Mouse (Mus musculus): ENCODE data around the gene Fez1. TPM values are rescaled to one million over a fixed set of nuclear protein-coding genes. Genes with fewer than 3 reads are reported as not detected.

The Fez1 gene
- polyA plus RNA-seq, 1 experiment from 2014 or later, result 21.9 TPM

DNA sequence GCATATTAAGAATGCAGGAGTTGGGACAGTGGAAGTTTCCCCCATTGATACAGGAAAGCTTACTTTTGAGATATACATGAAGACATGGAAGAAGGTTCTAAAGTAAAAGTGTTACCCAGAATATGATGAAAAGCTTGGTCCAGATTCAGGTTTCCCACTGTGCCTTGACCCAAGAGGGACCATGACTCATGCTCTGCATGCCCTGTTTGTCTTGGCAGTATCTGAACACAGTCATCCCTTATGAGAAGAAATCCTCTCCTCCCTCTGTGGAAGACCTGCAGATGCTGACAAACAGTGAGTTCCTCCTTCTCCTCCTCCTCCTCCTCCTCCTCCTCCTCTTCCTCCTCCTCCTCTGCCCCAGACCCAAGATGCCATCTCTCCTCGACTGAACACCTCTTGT lies 48.6 kb downstream of the Fez1 start:
- WGBS, result 38% methylated on average over 1 of the region's 1 CpGs
- Histone ChIP-seq H3K27me3 (replicated peaks; ENCODE audit: control insufficient read depth, insufficient read depth, low read length) (no peaks in the 10 kb centered on the region), H3K4me2 (ENCODE audit: low read length) (no peak overlapping the region), H3K9me3 (ENCODE audit: control insufficient read depth, low read length) (no peaks in the 10 kb centered on the region), H3K27ac (ENCODE audit: low read depth) (no peak overlapping the region), H3K9ac (ENCODE audit: low read length) (no peak overlapping the region), H3K36me3 (ENCODE audit: control insufficient read depth, insufficient read depth, low read length) (no peaks in the 10 kb centered on the region; the same call in 1 of the 2 replicates), H3K4me1 (replicated peaks; ENCODE audit: control insufficient read depth, insufficient read depth, low read length) (no peaks in the 10 kb centered on the region), H3K4me3 (ENCODE audit: low read depth, low read length) (no peak overlapping the region)
- ATAC-seq (replicated peaks; ENCODE audit: low FRiP score, low TSS enrichment, low read depth), result no peak
- no peak for DNase-seq (ENCODE audit: low spot score)

DNA sequence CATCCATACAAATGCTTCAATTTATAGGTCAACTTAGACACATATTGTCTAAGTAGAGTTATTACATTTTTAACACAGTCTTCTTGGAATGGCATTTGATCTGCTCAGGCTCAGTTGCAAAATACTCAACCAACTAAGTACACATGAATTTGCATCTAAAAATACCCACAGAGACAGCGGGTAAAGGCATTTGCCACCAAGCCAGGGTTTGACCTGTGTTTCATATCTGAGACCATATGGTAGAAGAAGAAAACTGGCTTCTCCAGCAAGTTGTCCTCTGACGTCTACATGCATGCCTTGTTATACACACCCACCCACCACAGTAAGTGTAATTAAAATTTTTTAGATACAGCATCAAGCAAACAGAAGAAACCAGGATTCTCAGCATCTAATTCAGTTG lies 52.1 kb downstream of the Fez1 start:
- Histone ChIP-seq H3K27ac (ENCODE audit: low read depth) (no peak overlapping the region), H3K4me2 (ENCODE audit: low read length) (no peak overlapping the region), H3K27me3 (replicated peaks; ENCODE audit: control insufficient read depth, insufficient read depth, low read length) (no peaks in the 10 kb centered on the region), H3K9me3 (ENCODE audit: control insufficient read depth, low read length) (no peaks in the 10 kb centered on the region), H3K4me3 (ENCODE audit: low read depth, low read length) (no peak overlapping the region), H3K4me1 (replicated peaks; ENCODE audit: control insufficient read depth, insufficient read depth, low read length) (no peaks in the 10 kb centered on the region), H3K9ac (ENCODE audit: low read length) (no peak overlapping the region), H3K36me3 (ENCODE audit: control insufficient read depth, insufficient read depth, low read length) (no peaks in the 10 kb centered on the region; the same call in 1 of the 2 replicates)
- 79% methylated on average over 2 of the region's 2 CpGs for WGBS
- ATAC-seq (replicated peaks; ENCODE audit: low FRiP score, low TSS enrichment, low read depth) (no peak), DNase-seq (ENCODE audit: low spot score) (no peak)

DNA sequence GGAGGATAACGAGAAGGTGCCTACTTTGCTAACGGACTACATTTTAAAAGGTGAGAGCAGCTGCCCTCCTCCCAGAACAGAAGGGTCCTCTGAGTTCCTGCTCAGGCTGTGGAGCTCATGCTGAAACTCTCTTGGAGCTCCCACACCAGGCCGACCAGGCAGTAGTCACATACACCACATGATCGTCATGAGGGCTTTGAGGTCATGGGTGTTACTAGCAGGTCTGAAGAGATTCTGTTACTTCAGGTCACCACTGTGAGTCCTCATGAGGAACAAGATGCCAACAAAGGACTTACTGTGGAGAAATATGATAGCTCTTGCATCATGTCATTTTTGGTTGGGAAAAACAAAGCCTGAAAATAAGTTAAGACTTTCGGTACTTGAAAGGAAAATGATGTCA lies 54.6 kb downstream of the Fez1 start:
- no peaks in the 10 kb centered on the region for H3K9me3 ChIP-seq (ENCODE audit: control insufficient read depth, low read length)
- no peak for DNase-seq (ENCODE audit: low spot score)
- no peaks in the 10 kb centered on the region for H3K27me3 ChIP-seq (replicated peaks; ENCODE audit: control insufficient read depth, insufficient read depth, low read length)
- no peak for ATAC-seq (replicated peaks; ENCODE audit: low FRiP score, low TSS enrichment, low read depth)
- H3K4me3 ChIP-seq (ENCODE audit: low read depth, low read length), result no peak overlapping the region
- no peak overlapping the region for H3K4me2 ChIP-seq (ENCODE audit: low read length)
- no peak overlapping the region for H3K27ac ChIP-seq (ENCODE audit: low read depth)
- WGBS, result 86% methylated on average over 5 of the region's 5 CpGs
- H3K9ac ChIP-seq (ENCODE audit: low read length), result no peak overlapping the region
- H3K4me1 ChIP-seq (replicated peaks; ENCODE audit: control insufficient read depth, insufficient read depth, low read length), result no peaks in the 10 kb centered on the region
- no peaks in the 10 kb centered on the region; the same call in 1 of the 2 replicates for H3K36me3 ChIP-seq (ENCODE audit: control insufficient read depth, insufficient read depth, low read length)

DNA sequence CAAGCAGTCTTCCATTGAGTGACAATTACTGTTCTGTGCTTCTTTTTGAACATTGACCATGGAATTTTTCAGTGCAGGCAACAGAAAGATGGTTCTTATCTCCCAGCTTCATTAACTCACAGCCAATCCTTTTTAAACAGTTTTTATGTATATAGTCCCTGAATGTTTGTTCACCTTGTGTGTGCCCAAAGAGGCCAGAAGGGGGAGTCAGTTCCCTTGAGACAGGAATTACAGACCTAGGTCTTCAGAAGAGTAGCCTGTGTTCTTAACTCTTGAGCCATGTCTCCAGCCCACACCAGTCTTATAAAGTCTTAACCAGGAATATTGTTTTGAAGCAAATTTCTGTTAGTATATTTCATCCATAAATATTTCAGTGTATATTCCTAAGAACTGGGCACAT lies 55.1 kb downstream of the Fez1 start:
- DNase-seq (ENCODE audit: low spot score), result no peak
- Histone ChIP-seq H3K27me3 (replicated peaks; ENCODE audit: control insufficient read depth, insufficient read depth, low read length) (no peaks in the 10 kb centered on the region), H3K9me3 (ENCODE audit: control insufficient read depth, low read length) (no peaks in the 10 kb centered on the region), H3K4me2 (ENCODE audit: low read length) (no peak overlapping the region), H3K9ac (ENCODE audit: low read length) (no peak overlapping the region), H3K27ac (ENCODE audit: low read depth) (no peak overlapping the region), H3K36me3 (ENCODE audit: control insufficient read depth, insufficient read depth, low read length) (no peaks in the 10 kb centered on the region; the same call in 1 of the 2 replicates), H3K4me3 (ENCODE audit: low read depth, low read length) (no peak overlapping the region), H3K4me1 (replicated peaks; ENCODE audit: control insufficient read depth, insufficient read depth, low read length) (no peaks in the 10 kb centered on the region)
- ATAC-seq (replicated peaks; ENCODE audit: low FRiP score, low TSS enrichment, low read depth), result no peak

DNA sequence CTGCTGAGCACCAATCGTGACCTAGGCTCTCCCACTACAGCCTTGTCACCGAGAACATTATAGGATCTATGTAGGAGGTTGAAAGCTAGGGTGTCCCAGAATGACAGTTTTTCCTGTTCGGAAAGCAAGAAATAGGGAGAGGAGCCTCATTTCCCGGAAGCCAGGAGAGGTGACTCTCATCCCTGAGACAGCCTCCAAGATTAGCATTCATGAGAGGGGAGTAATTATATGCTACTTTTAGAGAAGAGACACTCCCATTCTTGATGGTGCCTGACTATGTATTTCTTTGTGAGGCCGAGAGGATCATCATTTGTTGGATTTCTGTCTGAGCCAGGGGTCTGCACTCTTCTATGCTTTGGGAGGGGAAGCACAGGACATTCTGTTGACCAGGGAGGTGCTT lies 60.0 kb downstream of the Fez1 start:
- H3K4me3 ChIP-seq (ENCODE audit: low read depth, low read length), result no peak overlapping the region
- H3K27me3 ChIP-seq (replicated peaks; ENCODE audit: control insufficient read depth, insufficient read depth, low read length), result no peaks in the 10 kb centered on the region
- no peak overlapping the region for H3K27ac ChIP-seq (ENCODE audit: low read depth)
- ATAC-seq (replicated peaks; ENCODE audit: low FRiP score, low TSS enrichment, low read depth), result no peak
- H3K9me3 ChIP-seq (ENCODE audit: control insufficient read depth, low read length), result no peaks in the 10 kb centered on the region
- H3K36me3 ChIP-seq (ENCODE audit: control insufficient read depth, insufficient read depth, low read length), result no peaks in the 10 kb centered on the region
- no peak overlapping the region for H3K4me2 ChIP-seq (ENCODE audit: low read length)
- no peak for DNase-seq (ENCODE audit: low spot score)
- H3K4me1 ChIP-seq (replicated peaks; ENCODE audit: control insufficient read depth, insufficient read depth, low read length), result no peaks in the 10 kb centered on the region
- no peak overlapping the region for H3K9ac ChIP-seq (ENCODE audit: low read length)
- WGBS, result 86% methylated on average over 5 of the region's 5 CpGs

DNA sequence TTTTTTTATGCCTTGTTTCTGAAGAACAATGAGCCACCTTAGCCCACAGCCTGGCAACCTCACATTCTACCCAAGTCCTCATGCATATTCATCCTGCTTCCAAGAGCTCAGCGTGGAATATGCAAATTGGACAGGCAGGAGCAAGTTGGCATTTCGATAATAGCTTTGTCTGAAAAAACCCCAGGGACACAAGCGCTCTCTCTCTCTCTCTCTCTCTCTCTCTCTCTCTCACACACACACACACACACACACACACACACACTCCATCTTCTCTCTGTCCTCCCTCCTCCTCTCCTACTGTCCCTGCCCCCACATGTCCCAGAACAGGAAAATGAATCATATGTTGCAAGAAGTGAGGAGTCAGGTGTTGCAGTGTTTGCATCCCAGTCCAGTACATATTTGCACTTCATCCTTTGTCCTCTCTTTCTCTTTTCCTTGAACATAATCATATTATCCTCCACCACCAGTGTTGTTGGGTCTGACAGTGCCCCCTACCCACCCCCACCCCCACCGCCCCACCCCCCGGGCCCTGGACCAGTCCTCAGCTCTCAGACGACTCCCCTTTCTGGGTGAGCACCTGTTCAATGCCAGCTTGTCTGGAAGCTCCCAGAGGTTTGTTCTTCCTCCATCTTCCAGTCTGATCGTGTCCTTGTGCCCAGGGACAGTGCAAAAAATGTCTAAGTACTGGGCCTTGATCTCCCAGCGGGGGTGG lies 60.5 kb downstream of the Fez1 start:
- H3K4me2 ChIP-seq (ENCODE audit: low read length), result no peak overlapping the region
- H3K4me1 ChIP-seq (replicated peaks; ENCODE audit: control insufficient read depth, insufficient read depth, low read length), result no peaks in the 10 kb centered on the region
- H3K4me3 ChIP-seq (ENCODE audit: low read depth, low read length), result no peak overlapping the region
- 50% methylated on average over 8 of the region's 8 CpGs for WGBS
- no peaks in the 10 kb centered on the region for H3K27me3 ChIP-seq (replicated peaks; ENCODE audit: control insufficient read depth, insufficient read depth, low read length)
- DNase-seq (ENCODE audit: low spot score) (no peak), ATAC-seq (replicated peaks; ENCODE audit: low FRiP score, low TSS enrichment, low read depth) (no peak)
- no peaks in the 10 kb centered on the region for H3K9me3 ChIP-seq (ENCODE audit: control insufficient read depth, low read length)
- H3K9ac ChIP-seq (ENCODE audit: low read length), result no peak overlapping the region
- H3K27ac ChIP-seq (ENCODE audit: low read depth), result no peak overlapping the region
- H3K36me3 ChIP-seq (ENCODE audit: control insufficient read depth, insufficient read depth, low read length), result no peaks in the 10 kb centered on the region

DNA sequence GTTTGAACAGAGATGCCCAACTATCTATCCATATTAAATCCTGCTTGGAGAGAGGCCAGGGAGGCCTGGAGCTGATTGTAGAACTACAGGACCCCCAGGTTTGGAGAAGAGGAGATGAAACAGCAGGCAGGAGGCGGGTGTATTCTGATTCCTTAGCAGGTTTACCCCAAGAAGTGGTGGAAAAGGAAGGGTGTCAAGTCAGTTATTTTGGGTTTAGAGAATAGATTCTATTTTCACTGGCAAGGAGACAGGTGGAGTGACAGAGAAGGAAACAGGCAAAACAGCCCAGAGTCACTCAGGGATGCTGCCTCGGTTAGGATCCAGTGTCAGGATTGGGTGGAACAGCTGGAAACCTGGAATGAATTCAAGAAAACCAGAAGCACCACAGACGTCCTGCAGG lies 61.9 kb downstream of the Fez1 start:
- DNase-seq (ENCODE audit: low spot score) (no peak), ATAC-seq (replicated peaks; ENCODE audit: low FRiP score, low TSS enrichment, low read depth) (no peak)
- H3K36me3 ChIP-seq (ENCODE audit: control insufficient read depth, insufficient read depth, low read length), result no peaks in the 10 kb centered on the region
- 58% methylated on average over 3 of the region's 3 CpGs for WGBS
- H3K27ac ChIP-seq (ENCODE audit: low read depth), result no peak overlapping the region
- H3K4me3 ChIP-seq (ENCODE audit: low read depth, low read length), result no peak overlapping the region
- no peaks in the 10 kb centered on the region for H3K27me3 ChIP-seq (replicated peaks; ENCODE audit: control insufficient read depth, insufficient read depth, low read length)
- H3K4me1 ChIP-seq (replicated peaks; ENCODE audit: control insufficient read depth, insufficient read depth, low read length), result no peaks in the 10 kb centered on the region
- no peaks in the 10 kb centered on the region for H3K9me3 ChIP-seq (ENCODE audit: control insufficient read depth, low read length)
- no peak overlapping the region for H3K9ac ChIP-seq (ENCODE audit: low read length)
- H3K4me2 ChIP-seq (ENCODE audit: low read length), result no peak overlapping the region

DNA sequence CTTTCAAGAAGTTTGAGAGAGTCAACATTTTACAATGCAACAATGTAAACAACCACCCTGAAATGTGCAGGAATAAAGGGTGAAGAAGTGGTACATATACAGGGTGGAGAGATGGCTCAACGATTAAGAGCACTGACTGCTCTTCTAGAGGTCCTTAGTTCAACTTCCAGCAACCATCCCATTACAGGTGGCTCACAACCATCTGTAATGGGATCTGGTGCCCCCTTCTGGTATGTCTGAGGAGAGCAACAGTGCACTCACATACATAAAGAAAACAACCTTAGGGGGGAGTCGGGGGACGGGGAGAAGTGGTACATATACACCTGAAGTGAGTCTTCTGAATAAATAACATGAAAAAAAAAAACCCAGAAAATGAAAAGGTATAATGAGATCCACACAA lies 63.6 kb downstream of the Fez1 start:
- Histone ChIP-seq H3K9me3 (ENCODE audit: control insufficient read depth, low read length) (no peaks in the 10 kb centered on the region), H3K9ac (ENCODE audit: low read length) (no peak overlapping the region), H3K4me3 (ENCODE audit: low read depth, low read length) (no peak overlapping the region), H3K36me3 (ENCODE audit: control insufficient read depth, insufficient read depth, low read length) (no peaks in the 10 kb centered on the region), H3K4me1 (replicated peaks; ENCODE audit: control insufficient read depth, insufficient read depth, low read length) (no peaks in the 10 kb centered on the region), H3K27me3 (replicated peaks; ENCODE audit: control insufficient read depth, insufficient read depth, low read length) (no peaks in the 10 kb centered on the region), H3K27ac (ENCODE audit: low read depth) (no peak overlapping the region), H3K4me2 (ENCODE audit: low read length) (no peak overlapping the region)
- DNase-seq (ENCODE audit: low spot score) (no peak), ATAC-seq (replicated peaks; ENCODE audit: low FRiP score, low TSS enrichment, low read depth) (no peak)
- 62% methylated on average over 3 of the region's 3 CpGs for whole genome bisulfite sequencing

DNA sequence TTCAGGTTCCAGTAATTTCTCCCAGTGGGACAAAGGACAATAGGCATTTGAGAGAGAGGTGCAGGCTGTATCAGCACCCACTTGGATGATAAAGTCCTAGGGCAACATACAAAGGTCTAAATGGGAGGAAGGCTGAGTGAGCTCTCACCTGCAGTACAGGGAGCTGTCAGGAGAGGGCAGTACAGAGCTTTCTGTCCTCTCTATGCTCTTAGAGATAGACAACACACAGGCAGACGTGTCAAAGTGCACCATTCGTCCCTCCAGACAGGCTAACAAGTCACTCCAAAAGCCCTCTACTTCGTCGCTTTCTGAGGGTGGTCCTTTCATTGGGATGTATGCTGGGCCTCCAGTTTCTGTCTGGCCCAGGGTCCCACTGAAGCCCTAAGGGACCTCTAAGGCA lies 68.9 kb downstream of the Fez1 start:
- H3K9ac ChIP-seq (ENCODE audit: low read length), result no peak overlapping the region
- no peak overlapping the region for H3K27ac ChIP-seq (ENCODE audit: low read depth)
- no peaks in the 10 kb centered on the region for H3K27me3 ChIP-seq (replicated peaks; ENCODE audit: control insufficient read depth, insufficient read depth, low read length)
- WGBS, result 35% methylated on average over 4 of the region's 4 CpGs
- no peak overlapping the region for H3K4me3 ChIP-seq (ENCODE audit: low read depth, low read length)
- H3K4me1 ChIP-seq (replicated peaks; ENCODE audit: control insufficient read depth, insufficient read depth, low read length), result no peaks in the 10 kb centered on the region
- DNase-seq (ENCODE audit: low spot score) (peak; percentile 76), ATAC-seq (replicated peaks; ENCODE audit: low FRiP score, low TSS enrichment, low read depth) (no peak)
- no peak overlapping the region for H3K4me2 ChIP-seq (ENCODE audit: low read length)
- no peaks in the 10 kb centered on the region for H3K9me3 ChIP-seq (ENCODE audit: control insufficient read depth, low read length)
- H3K36me3 ChIP-seq (ENCODE audit: control insufficient read depth, insufficient read depth, low read length), result 0 out of 2 replicates have a peak, but pooled peaks cover 16% of the 10 kb centered on the region
